Mouse (Mus musculus): ENCODE data around the gene Lamtor5.

The Lamtor5 gene

GRCm38 (mm10) chr3:107278479-107279269 is at the start of gene Lamtor5:
Gene Lamtor5 (plus strand): TSS chr3:107278858.
- in situ Hi-C loops (cut with MseI, MboI), result no loop called here

- in situ Hi-C loops (cut with MseI, MboI), result no loop called here
These were observed 49.4 kb upstream of the Lamtor5 start for GRCm38 (mm10) chr3:107229221-107229620.

GRCm38 (mm10) chr3:107229822-107230221 is 48.8 kb upstream of the Lamtor5 start:
- in situ Hi-C loops (cut with MseI, MboI), result loop anchor here (10.0 kb wide), 1 partner anchor 235 kb away; no protein-coding TSS in a partner anchor

- in situ Hi-C loops (cut with MseI, MboI), result loop anchor here (10.0 kb wide), 1 partner anchor 234 kb away; no protein-coding TSS in a partner anchor
These were observed 48.1 kb upstream of the Lamtor5 start, which contains the start of gene A630076J17Rik for GRCm38 (mm10) chr3:107230527-107230926. Gene A630076J17Rik (plus strand): TSS chr3:107230614.

- in situ Hi-C loops (cut with MseI, MboI), result loop anchor here (10.0 kb wide), 1 partner anchor 234 kb away; no protein-coding TSS in a partner anchor
These were observed 47.5 kb upstream of the Lamtor5 start for GRCm38 (mm10) chr3:107231202-107231601.

- in situ Hi-C loops (cut with MseI, MboI), result loop anchor here (10.0 kb wide), 1 partner anchor 231 kb away; no protein-coding TSS in a partner anchor
These were observed 45.3 kb upstream of the Lamtor5 start for GRCm38 (mm10) chr3:107233351-107233813.

- in situ Hi-C loops (cut with MseI, MboI), result loop anchor here (10.0 kb wide), 1 partner anchor 231 kb away; no protein-coding TSS in a partner anchor
These were observed 44.7 kb upstream of the Lamtor5 start for GRCm38 (mm10) chr3:107233945-107234344.

- in situ Hi-C loops (cut with MseI, MboI), result loop anchor here (10.0 kb wide), 1 partner anchor 227 kb away; no protein-coding TSS in a partner anchor
These were observed 40.6 kb upstream of the Lamtor5 start for GRCm38 (mm10) chr3:107238051-107238450.

- in situ Hi-C loops (cut with MseI, MboI), result loop anchor here (10.0 kb wide), 1 partner anchor 226 kb away; no protein-coding TSS in a partner anchor
These were observed 40.1 kb upstream of the Lamtor5 start for GRCm38 (mm10) chr3:107238471-107238980.

- in situ Hi-C loops (cut with MseI, MboI), result loop anchor here (10.0 kb wide), 1 partner anchor 225 kb away; no protein-coding TSS in a partner anchor
These were observed 39.1 kb upstream of the Lamtor5 start, which contains the start of gene Prok1 for GRCm38 (mm10) chr3:107239607-107240006. Gene Prok1 (minus strand): TSS chr3:107239707.

- in situ Hi-C loops (cut with MseI, MboI), result no loop called here
These were observed 37.1 kb upstream of the Lamtor5 start for GRCm38 (mm10) chr3:107241389-107242094.

GRCm38 (mm10) chr3:107246876-107247275 is 31.8 kb upstream of the Lamtor5 start:
- in situ Hi-C loops (cut with MseI, MboI), result no loop called here

- in situ Hi-C loops (cut with MseI, MboI), result no loop called here
These were observed 29.6 kb upstream of the Lamtor5 start for GRCm38 (mm10) chr3:107249042-107249441.

GRCm38 (mm10) chr3:107250320-107250719 is 28.3 kb upstream of the Lamtor5 start:
- in situ Hi-C loops (cut with MseI, MboI), result no loop called here

- in situ Hi-C loops (cut with MseI, MboI), result no loop called here
These were observed 26.6 kb upstream of the Lamtor5 start for GRCm38 (mm10) chr3:107252035-107252434.

- in situ Hi-C loops (cut with MseI, MboI), result no loop called here
These were observed 24.7 kb upstream of the Lamtor5 start for GRCm38 (mm10) chr3:107253925-107254324.

GRCm38 (mm10) chr3:107255992-107256391 is 22.7 kb upstream of the Lamtor5 start:
- in situ Hi-C loops (cut with MseI, MboI), result no loop called here

- in situ Hi-C loops (cut with MseI, MboI), result no loop called here
These were observed 21.9 kb upstream of the Lamtor5 start for GRCm38 (mm10) chr3:107256724-107257123.

- in situ Hi-C loops (cut with MseI, MboI), result no loop called here
These were observed 20.7 kb upstream of the Lamtor5 start for GRCm38 (mm10) chr3:107257924-107258323.

GRCm38 (mm10) chr3:107260956-107261850 is 17.5 kb upstream of the Lamtor5 start:
- in situ Hi-C loops (cut with MseI, MboI), result no loop called here

- in situ Hi-C loops (cut with MseI, MboI), result no loop called here
These were observed 16.9 kb upstream of the Lamtor5 start for GRCm38 (mm10) chr3:107261851-107262165.

Data from mouse trophoblast stem cell (cell line).